Mouse (Mus musculus) MN1 (cell line): ENCODE measurements around the gene Pmepa1.

Experiments
- DNase-seq: peaks from one replicate; pipeline ENCODE4 v3.0.0-alpha.2; 2016; ENCODE audit warnings: low spot score

Gene Pmepa1

DNA sequence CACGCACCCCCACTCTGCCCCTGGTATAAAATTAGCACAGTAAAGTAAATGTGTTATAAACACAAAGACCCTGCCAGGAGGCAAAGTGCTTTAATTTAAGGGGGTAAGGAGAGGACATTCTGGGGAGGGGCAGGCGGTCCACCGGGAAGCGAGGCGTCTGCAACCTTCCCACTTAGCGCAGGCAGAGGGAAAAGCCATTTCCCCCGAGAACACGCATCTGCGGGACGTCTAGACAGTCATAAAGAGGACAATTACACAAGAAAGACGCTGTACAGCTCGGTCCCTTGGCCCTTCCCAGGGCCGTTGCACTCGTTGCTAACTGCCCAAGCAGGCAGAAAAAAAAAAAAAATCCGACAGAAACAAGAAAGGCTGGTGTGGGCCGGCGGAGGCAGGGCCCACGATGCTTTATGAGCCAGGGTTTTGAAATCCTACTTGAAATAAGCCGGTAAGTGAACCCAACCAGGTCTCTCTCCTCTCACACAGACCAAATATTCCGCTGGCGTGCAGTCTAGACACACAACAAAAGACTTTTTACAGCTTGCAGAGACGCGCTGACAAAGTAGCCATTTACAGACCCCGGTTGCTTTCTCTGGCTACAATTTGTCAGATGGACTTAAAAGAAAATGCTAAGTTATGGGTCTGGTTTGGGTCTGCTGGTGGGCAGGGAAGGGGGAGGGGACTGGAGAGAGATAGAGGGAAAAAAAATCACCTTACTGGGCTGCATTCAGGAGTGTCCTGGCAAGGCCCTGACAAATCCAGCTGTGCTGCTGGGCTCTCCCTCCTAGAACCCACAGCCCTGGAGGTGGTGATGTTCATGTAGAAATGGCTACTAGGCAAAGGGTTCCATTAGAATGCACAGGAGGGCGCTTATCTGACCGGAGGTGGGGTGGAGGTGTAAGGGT, 22.3 kb downstream of the Pmepa1 start:
- no peak for DNase-seq

DNA sequence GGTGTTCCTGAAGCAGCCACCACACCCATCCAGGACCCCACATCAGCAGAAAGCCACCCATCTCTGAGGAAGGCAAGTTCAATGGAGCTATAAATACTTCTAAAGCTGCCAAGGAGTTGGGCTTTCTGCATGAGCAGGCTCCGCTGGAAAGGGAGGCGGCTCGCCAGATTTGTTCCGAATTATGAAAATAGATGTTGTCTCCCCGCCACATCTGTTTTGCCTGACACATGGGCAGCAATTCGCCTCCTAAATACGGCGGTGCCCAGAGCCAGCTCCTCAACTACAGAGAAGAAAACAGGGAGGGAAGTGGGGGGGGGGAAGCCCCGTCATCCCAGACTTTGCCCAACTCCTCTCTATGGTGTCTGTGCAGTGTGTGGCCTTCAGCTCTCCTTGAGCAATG, 24.7 kb downstream of the Pmepa1 start:
- DNase-seq = no peak

DNA sequence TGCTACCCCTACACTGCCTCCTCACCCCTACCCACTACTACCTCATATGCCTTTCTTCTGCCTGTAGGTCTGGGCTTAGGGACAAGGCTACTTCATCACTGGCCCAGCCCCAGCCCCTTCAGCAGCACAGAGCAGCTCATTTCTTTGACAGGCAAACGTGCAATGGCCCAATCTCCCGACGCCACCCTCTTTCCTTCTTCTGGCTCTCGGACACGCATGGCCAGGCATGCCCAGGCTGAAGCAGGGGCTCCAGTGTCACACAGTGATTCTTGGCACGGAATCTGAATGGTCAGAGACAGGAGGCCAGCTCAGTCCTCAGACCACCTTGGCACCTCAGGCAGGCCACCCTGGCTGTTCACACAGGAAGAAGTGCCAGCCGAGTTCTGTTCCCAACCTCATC, 25.2 kb downstream of the Pmepa1 start:
- no peak for DNase-seq

DNA sequence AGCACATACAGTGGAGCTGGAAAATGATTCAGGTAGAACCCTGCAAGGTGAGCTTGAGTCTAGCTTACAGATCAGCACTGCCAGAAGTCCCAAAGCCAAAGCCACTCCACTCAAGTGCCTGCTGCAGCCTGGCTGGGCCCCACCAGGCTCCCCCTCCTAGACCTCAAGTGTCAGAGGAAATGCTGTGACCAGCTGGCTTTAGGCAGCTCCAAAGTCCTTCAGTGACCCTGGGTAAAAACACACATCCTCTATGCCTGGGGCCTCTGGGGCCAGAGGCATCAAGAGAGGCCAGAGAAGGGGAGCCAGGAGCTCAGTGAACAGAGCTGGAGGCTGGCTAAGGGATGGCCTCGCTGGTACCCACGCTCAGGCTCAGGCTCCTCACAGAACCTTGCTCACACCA, 25.9 kb downstream of the Pmepa1 start:
- no peak for DNase-seq

DNA sequence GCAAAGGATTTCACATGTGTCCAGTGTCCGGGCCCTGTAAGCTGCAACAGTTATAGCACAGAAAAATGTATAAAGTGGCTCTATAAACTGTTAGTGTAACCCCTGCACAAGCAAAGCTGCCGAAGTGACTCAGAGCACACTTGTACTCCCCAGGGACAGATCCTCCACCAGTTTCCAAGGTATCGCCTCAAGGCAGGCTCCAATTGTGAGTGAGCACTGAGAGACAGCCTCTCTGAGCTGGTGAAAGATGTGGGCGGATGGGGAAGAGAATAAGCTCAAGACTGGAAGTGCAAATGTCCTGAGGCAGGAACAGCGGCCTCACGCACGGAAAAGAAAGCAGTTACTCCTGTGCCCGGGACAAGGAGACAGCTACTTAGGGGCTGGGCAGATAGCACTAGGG, 26.4 kb downstream of the Pmepa1 start:
- no peak for DNase-seq

GRCm38 (mm10) chr2:173249386-173249785, 26.9 kb downstream of the Pmepa1 start:
- DNase-seq = no peak

DNA sequence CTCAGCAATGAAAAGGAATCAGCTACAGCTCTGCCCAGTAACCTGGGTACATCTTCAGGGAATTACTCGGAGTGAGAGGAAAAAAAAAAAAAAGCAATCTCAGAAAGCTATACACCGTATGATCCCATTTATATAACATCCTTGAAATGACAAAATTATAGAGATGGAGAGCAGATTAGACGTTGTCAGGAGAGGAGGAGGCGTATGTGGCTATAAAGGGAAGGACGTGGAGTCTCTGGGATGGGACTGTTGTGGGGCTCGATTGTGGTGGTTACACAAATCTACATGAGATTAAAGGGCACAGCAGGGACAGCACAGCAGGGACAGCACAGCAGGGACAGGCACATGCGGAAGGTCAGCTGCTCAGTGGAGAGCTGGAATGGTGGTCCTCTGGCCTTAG, 27.5 kb downstream of the Pmepa1 start:
- DNase-seq = no peak

GRCm38 (mm10) chr2:173247911-173248310, 28.4 kb downstream of the Pmepa1 start:
- DNase-seq = no peak

DNA sequence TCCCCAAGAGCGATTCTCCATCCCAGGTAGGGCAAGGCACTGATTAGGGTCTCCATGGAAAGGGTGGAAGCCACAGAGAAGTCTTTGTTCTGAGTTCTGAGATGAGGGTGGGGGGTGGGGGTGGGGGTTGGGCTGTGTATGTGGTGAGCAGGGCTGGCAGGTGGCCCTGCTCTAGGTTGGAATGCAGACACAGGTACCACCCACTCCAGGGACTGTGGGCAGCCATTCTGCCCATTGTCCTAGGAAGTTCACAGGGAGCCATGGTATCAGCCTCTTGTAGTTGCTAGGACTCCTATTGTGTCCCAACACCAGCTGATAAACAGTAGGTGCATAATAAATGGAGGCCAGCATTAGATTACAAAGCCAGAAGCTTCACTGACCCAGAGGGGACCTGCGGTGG, 29.1 kb downstream of the Pmepa1 start:
- no peak for DNase-seq

DNA sequence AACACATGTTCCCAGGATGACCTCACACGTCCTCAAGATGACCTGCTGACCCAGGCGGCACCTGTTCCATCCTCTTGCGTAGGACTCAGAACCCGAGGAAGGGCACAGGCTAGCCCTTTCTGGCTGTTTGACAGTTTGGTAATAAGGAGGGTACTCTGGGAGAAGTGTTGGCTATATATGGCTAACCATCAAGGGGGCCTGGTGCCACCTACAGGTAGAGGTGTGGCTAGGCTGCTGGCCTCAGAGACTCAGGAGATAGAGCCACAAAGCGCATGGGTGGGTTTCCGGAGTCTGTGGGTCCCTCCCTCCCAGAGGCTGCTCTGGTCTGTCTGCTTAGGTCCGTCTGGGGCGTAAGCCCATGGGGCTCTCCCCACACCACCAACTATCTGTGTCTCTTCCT, 29.6 kb downstream of the Pmepa1 start:
- no peak for DNase-seq

- DNase-seq = no peak
These were observed 31.1 kb downstream of the Pmepa1 start for GRCm38 (mm10) chr2:173245258-173245657.

GRCm38 (mm10) chr2:173244108-173244507, 32.2 kb downstream of the Pmepa1 start:
- no peak for DNase-seq

GRCm38 (mm10) chr2:173243616-173244015, 32.7 kb downstream of the Pmepa1 start:
- DNase-seq = no peak

GRCm38 (mm10) chr2:173242874-173243273, 33.5 kb downstream of the Pmepa1 start:
- DNase-seq = no peak

- DNase-seq = no peak
These were observed 35.6 kb downstream of the Pmepa1 start for GRCm38 (mm10) chr2:173240738-173241137.

GRCm38 (mm10) chr2:173238522-173238921, 37.8 kb downstream of the Pmepa1 start:
- no peak for DNase-seq

DNA sequence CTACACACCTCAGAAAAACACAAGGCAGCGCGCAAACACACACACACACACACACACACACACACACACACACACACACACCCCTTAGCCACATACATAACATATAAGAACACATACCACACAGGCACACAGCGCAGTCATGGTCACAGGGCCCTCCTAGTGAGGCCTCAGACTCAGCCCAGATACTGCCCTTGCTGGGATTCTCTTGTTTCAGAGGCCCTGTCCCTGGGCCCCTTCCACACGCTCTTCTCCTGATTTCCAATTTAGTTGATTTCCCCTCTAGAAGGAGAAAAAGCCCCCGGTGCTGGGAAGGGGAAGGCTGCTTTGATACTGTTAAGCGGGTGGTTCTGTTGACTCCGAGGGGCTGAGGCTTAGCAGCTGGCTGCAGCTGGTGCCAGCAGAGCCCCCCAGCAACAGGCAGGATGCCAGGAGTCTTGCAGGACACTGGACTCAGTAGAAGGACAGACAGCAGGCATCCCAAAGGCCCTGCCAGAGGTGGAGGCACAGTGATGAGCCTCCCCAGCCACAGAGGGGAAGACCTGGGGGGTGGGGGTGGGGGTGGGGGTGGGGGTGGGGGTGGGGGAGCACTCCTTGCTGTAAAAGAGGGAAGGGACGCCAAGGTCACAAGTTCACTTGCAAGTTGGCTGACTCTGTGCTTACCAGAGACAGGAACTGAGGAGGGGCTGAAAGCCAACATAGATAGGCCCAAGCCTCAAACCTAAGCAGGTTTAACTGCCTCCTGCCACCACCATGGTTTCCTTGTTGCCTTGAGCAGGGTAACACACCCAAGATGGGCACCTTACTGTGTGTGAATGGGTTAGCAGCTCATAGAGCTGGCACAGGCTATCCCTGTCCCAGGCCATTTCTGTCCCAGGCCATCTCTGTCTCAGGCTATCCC, 40.6 kb downstream of the Pmepa1 start:
- no peak for DNase-seq

DNA sequence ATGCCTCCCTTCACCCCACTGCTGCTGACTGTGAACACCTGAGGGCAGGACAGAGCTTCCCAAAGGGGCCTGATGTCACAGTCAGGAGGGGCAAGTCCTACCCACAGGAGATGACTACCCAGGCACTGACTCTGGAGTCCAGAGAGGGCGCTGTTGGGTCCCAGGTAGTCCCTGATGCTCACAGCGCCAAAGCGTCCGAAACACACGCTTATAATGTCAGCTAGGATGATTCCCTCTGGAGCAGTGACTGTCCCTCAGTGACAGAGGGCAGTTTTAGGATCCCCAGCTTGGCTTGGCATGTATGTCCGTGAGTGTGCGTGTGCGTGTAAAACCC, 43.6 kb downstream of the Pmepa1 start:
- no peak for DNase-seq

- no peak for DNase-seq
These were observed 44.1 kb downstream of the Pmepa1 start for GRCm38 (mm10) chr2:173232065-173232765.

DNA sequence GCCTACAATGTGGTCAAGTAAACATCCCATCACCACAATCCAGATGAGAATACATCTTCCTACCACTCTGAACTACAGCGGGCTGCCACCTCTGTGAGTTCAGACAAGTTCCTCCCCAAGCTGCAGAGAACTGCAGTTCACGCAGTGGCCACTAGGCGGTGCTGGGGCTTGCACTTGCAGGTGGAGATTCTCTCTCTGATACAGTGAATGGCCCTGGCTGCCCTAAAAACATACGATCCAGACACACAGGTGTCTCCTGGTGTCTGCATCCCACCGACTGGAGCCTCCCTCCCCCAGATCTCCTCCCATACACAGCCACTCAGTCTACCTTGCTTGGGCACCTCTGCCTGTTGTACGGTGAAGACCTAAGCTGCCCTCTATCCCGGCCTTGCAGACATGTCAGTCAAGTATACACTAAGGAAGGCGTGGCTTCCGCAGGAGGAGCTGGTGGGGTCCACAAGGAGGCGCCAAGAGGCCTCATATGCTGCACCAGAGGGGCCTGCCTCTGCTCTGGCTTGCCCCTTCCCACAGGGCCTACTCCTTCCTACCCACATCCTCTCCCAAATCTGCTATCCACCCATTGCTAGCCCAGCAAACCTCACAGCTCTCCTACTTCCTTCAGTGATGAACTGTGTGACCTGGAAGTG, 46.6 kb downstream of the Pmepa1 start:
- peak; percentile 44 for DNase-seq

DNA sequence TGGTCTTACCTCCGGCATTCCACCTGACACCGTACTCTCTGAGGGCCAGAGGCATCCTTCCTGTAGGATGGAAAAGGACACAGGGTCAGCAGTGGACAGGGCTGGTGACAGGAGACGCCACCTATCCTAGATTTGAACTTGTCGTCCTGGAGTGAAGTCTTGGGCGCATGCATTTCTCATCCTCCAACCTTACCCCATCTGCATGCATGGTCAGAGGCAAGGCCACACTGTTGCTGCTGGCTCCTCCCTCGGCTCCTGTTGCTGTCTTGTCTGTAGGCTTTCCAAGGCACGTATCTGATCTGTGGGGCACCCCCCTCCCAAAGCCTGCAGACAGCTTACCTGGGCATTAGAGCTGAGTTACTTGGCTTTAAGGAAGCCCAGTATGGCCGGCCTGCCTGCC, 47.8 kb downstream of the Pmepa1 start:
- DNase-seq = no peak

- DNase-seq = no peak
These were observed 49.5 kb downstream of the Pmepa1 start for GRCm38 (mm10) chr2:173226792-173227191.
